Mouse (Mus musculus) myocyte (in vitro differentiated cells): ENCODE data around the gene Klf11. TPM values are rescaled to one million over a fixed set of nuclear protein-coding genes. Genes with fewer than 3 reads are reported as not detected.

Source experiments
- H3K27me3 ChIP-seq: one replicate; pipeline ENCODE4 v1.6.1; 2011; ENCODE audit not compliant: control insufficient read depth, insufficient read depth, insufficient read length
- H3K36me3 ChIP-seq: one replicate; pipeline ENCODE4 v1.6.1; 2011; ENCODE audit not compliant: control insufficient read depth, insufficient read depth
- H3K4me2 ChIP-seq: one replicate; pipeline ENCODE4 v1.6.1; 2011; ENCODE audit warnings: low read depth, control low read depth
- H3K4me3 ChIP-seq: one replicate; pipeline ENCODE4 v1.5.1; 2011; ENCODE audit warnings: mild to moderate bottlenecking, control low read depth, moderate library complexity
- H3K79me2 ChIP-seq: one replicate; pipeline ENCODE4 v1.6.1; 2011; ENCODE audit not compliant: control insufficient read depth, insufficient read depth
- H3ac ChIP-seq: one replicate; pipeline ENCODE4 v1.6.1; 2011; ENCODE audit not compliant: control insufficient read depth, insufficient read length
- CEBPB ChIP-seq: IDR thresholded peaks from 2 replicates; pipeline ENCODE4 v1.6.1; 2011; ENCODE audit warnings: mild to moderate bottlenecking, moderate library complexity; ENCODE audit not compliant: poor library complexity, insufficient read depth, severe bottlenecking
- E2F4 ChIP-seq: IDR thresholded peaks from one replicate; pipeline ENCODE4 v1.6.1; 2011; ENCODE audit warnings: mild to moderate bottlenecking, control low read depth, moderate library complexity; ENCODE audit not compliant: insufficient read depth
- MAX ChIP-seq: IDR thresholded peaks from one replicate; pipeline ENCODE4 v1.6.1; 2011; ENCODE audit warnings: low read depth, mild to moderate bottlenecking, control low read depth
- MYOD1 ChIP-seq, 3 experiments: IDR thresholded peaks; one replicate each; pipeline ENCODE4 v1.6.1; 2011; ENCODE audit warnings: control low read depth in 2 of 3, low read depth in 2 of 3, mild to moderate bottlenecking in 2 of 3, moderate library complexity in 1 of 3; ENCODE audit not compliant: insufficient read length in 2 of 3, control insufficient read depth in 1 of 3
- MYOG ChIP-seq, 3 experiments: IDR thresholded peaks; one replicate each; pipeline ENCODE4 v1.6.1; 2011; ENCODE audit warnings: control low read depth in 2 of 3, low read depth in 2 of 3, mild to moderate bottlenecking in 2 of 3; ENCODE audit not compliant: insufficient read length in 2 of 3, control insufficient read depth in 1 of 3, insufficient read depth in 1 of 3
- POLR2A ChIP-seq: IDR thresholded peaks from one replicate; pipeline ENCODE4 v1.6.1; 2011; ENCODE audit warnings: low read depth, mild to moderate bottlenecking, control low read depth, moderate library complexity; ENCODE audit not compliant: insufficient read length
- POLR2AphosphoS2 ChIP-seq: IDR thresholded peaks from one replicate; pipeline ENCODE4 v1.6.1; 2011; ENCODE audit warnings: low read depth, control low read depth; ENCODE audit not compliant: insufficient read length
- REST ChIP-seq: IDR thresholded peaks from one replicate; pipeline ENCODE4 v1.6.1; 2011; ENCODE audit warnings: mild to moderate bottlenecking, control low read depth, moderate library complexity; ENCODE audit not compliant: insufficient read depth, insufficient read length
- SRF ChIP-seq: IDR thresholded peaks from one replicate; pipeline ENCODE4 v1.6.1; 2011; ENCODE audit warnings: low read depth; ENCODE audit not compliant: control insufficient read depth, insufficient read length
- TCF12 ChIP-seq: IDR thresholded peaks from one replicate; pipeline ENCODE4 v1.6.1; 2011; ENCODE audit warnings: mild to moderate bottlenecking, control low read depth; ENCODE audit not compliant: poor library complexity, insufficient read depth, severe bottlenecking
- TCF3 ChIP-seq: IDR thresholded peaks from one replicate; pipeline ENCODE4 v1.6.1; 2011; ENCODE audit warnings: low read depth, control low read depth; ENCODE audit not compliant: insufficient read length
- USF1 ChIP-seq: IDR thresholded peaks from one replicate; pipeline ENCODE4 v1.6.1; 2011; ENCODE audit warnings: low read depth, mild to moderate bottlenecking, control low read depth, moderate library complexity
- polyA plus RNA-seq: library from polyadenylated mRNA; unstranded; fragments of >200 nt; fragmentation: generic; extraction: Trizol; gene quantifications from one replicate; pipeline ENCODE4 v1.2.1, GENCODE M21; 2012; ENCODE audit warnings: missing spikeins

The Klf11 gene
- 4.1 TPM for polyA plus RNA-seq

- Histone ChIP-seq H3K4me3 (peak within 1 kb of the TSS; percentile 31), H3ac (peak within 1 kb of the TSS; percentile 34), H3K36me3 (peaks cover 6% of the 10 kb centered on the region), H3K27me3 (no peaks in the 10 kb centered on the region), H3K79me2 (no peaks in the 10 kb centered on the region), H3K4me2 (peak within 1 kb of the TSS; percentile 80)
- TF ChIP-seq POLR2AphosphoS2 (peak; percentile 67), TCF3 (no peak), USF1 (peak; percentile 23), MYOG (IDR thresholded peaks at IDR 0.05; ENCODE audit: control insufficient read depth in 1 of 3, insufficient read depth in 1 of 3, insufficient read length in 2 of 3, low read depth in 2 of 3) (peak in 1 of 3 experiments; percentile 6), REST (no peak), POLR2A (peak; percentile 83)
These were observed at the start of gene Klf11 for GRCm38 (mm10) chr12:24651063-24651557. TSS of gene Klf11 (plus strand) at chr12:24651274.

GRCm38 (mm10) chr12:24603266-24603665 lies 47.8 kb upstream of the Klf11 start:
- H3ac ChIP-seq: no peak overlapping the region
- H3K79me2 ChIP-seq: no peaks in the 10 kb centered on the region
- TF ChIP-seq TCF3 (no peak), E2F4 (no peak), CEBPB (no peak), MYOD1 (IDR thresholded peaks at IDR 0.05; ENCODE audit: control insufficient read depth in 1 of 3, insufficient read length in 2 of 3, low read depth in 2 of 3) (no peak), MAX (no peak), SRF (no peak), POLR2AphosphoS2 (no peak), MYOG (IDR thresholded peaks at IDR 0.05; ENCODE audit: control insufficient read depth in 1 of 3, insufficient read depth in 1 of 3, insufficient read length in 2 of 3, low read depth in 2 of 3) (no peak), REST (no peak), POLR2A (no peak), TCF12 (no peak), USF1 (no peak)
- H3K4me2 ChIP-seq: no peak overlapping the region
- no peaks in the 10 kb centered on the region for H3K27me3 ChIP-seq
- H3K36me3 ChIP-seq: no peaks in the 10 kb centered on the region
- H3K4me3 ChIP-seq: no peak overlapping the region

GRCm38 (mm10) chr12:24606166-24606565 lies 44.9 kb upstream of the Klf11 start:
- no peak for TF ChIP-seq CEBPB
- TF ChIP-seq POLR2A: no peak
- TF ChIP-seq MYOG (IDR thresholded peaks at IDR 0.05; ENCODE audit: control insufficient read depth in 1 of 3, insufficient read depth in 1 of 3, insufficient read length in 2 of 3, low read depth in 2 of 3): no peak
- no peaks in the 10 kb centered on the region for H3K79me2 ChIP-seq
- H3K4me2 ChIP-seq: no peak overlapping the region
- no peaks in the 10 kb centered on the region for H3K36me3 ChIP-seq
- H3K27me3 ChIP-seq: no peaks in the 10 kb centered on the region
- H3K4me3 ChIP-seq: no peak overlapping the region
- H3ac ChIP-seq: no peak overlapping the region

GRCm38 (mm10) chr12:24612591-24612990 lies 38.5 kb upstream of the Klf11 start:
- H3K36me3 ChIP-seq: no peaks in the 10 kb centered on the region
- H3K4me2 ChIP-seq: no peak overlapping the region
- TF ChIP-seq REST: no peak
- TF ChIP-seq POLR2A: no peak
- TF ChIP-seq TCF3: no peak
- no peak for TF ChIP-seq MAX
- TF ChIP-seq USF1: no peak
- TF ChIP-seq MYOG (IDR thresholded peaks at IDR 0.05; ENCODE audit: control insufficient read depth in 1 of 3, insufficient read depth in 1 of 3, insufficient read length in 2 of 3, low read depth in 2 of 3): no peak
- no peak for TF ChIP-seq MYOD1 (IDR thresholded peaks at IDR 0.05; ENCODE audit: control insufficient read depth in 1 of 3, insufficient read length in 2 of 3, low read depth in 2 of 3)
- H3K79me2 ChIP-seq: no peaks in the 10 kb centered on the region
- H3K27me3 ChIP-seq: no peaks in the 10 kb centered on the region
- no peak overlapping the region for H3K4me3 ChIP-seq
- H3ac ChIP-seq: no peak overlapping the region

- Histone ChIP-seq H3K4me2 (no peak overlapping the region), H3K36me3 (no peaks in the 10 kb centered on the region), H3K4me3 (no peak overlapping the region), H3ac (no peak overlapping the region), H3K27me3 (no peaks in the 10 kb centered on the region), H3K79me2 (no peaks in the 10 kb centered on the region)
- TF ChIP-seq CEBPB (no peak), SRF (no peak), TCF12 (no peak), REST (no peak), MAX (no peak), POLR2AphosphoS2 (no peak), USF1 (no peak), E2F4 (no peak), POLR2A (no peak)
These were observed 36.5 kb upstream of the Klf11 start for GRCm38 (mm10) chr12:24614452-24615075.
